Mouse (Mus musculus): ENCODE measurements at regions not wholly inside any gene's neighbourhood (a gene's known extent, or its start where the extent isn't known, plus 50 kb on each side); places are given as distances from the start of the nearest gene placed in this dataset.
"Not testable (repeated sequence)": the region's sequence is repeated elsewhere in the genome, so short reads cannot be mapped to it uniquely, and the experiment has no call there.

- TF ChIP-seq POLR2A (IDR thresholded peaks at IDR 0.05; ENCODE audit: insufficient read length, low read depth); MAX (IDR thresholded peaks at IDR 0.05; ENCODE audit: low read depth); POLR2AphosphoS2 (IDR thresholded peaks at IDR 0.05; ENCODE audit: insufficient read length, low read depth): not testable (repeated sequence)
Observed at GRCm38 (mm10) chr9:11107828-11108227, 203.3 kb upstream of the Cntn5 start.
